Comparison of ENCODE assay signal across 25 mouse cellular contexts in genomic region chr2:26423086-26423485, GRCm38 (mm10). TPM values are rescaled to one million over a fixed set of nuclear protein-coding genes. Genes with fewer than 3 reads are reported as not detected.
A peak's percentile ranks its signal among the peaks of the same experiment; 100 is the strongest.
DNase-seq lines count a peak whose midpoint lies in the region; ATAC-seq and TF ChIP-seq lines count a peak whose summit lies in the region.
"Had no signal": no experiment of that assay in that cellular context is flagged by ENCODE, and none has a peak within 500 bp of the region (broad histone marks: within the 10 kb centered on the region; RNA-seq: fewer than 3 reads in every experiment).

No protein-coding gene starts in this region.

- peak overlapping the region; percentile 15; the same call in 1 of the 2 replicates for H3K27ac ChIP-seq in kidney, adult 2 months (ENCODE audit: insufficient read depth, low read depth, low read length)
- no peak overlapping the region for H3K27ac ChIP-seq in kidney, embryonic 15.5 days
- no peak overlapping the region for H3K27ac ChIP-seq in intestine, embryonic 16.5 days (ENCODE audit: low read length)
- no peak overlapping the region for H3K27ac ChIP-seq in left cerebral cortex, adult 2 months
- H3K27ac ChIP-seq: embryonic facial prominence, embryonic 10.5 days; hindbrain, postnatal 0 days; layer of hippocampus, adult 2 months; limb, embryonic 13.5 days; liver, embryonic 14.5 days; lung, embryonic 15.5 days had no signal

- no peak for TF ChIP-seq POLR2A in kidney, adult 2 months (IDR thresholded peaks at IDR 0.05; ENCODE audit: low read depth, low read length)

- no peak overlapping the region for H3K9ac ChIP-seq in kidney, embryonic 15.5 days
- H3K9ac ChIP-seq in intestine, embryonic 16.5 days (ENCODE audit: low read depth, low read length), result no peak overlapping the region
- H3K9ac ChIP-seq: heart, embryonic 12.5 days; limb, embryonic 13.5 days; liver, embryonic 14.5 days; lung, embryonic 15.5 days had no signal

- H3K27me3 ChIP-seq in kidney, adult 2 months (replicated peaks; ENCODE audit: control insufficient read depth, insufficient read depth, low read length), result no peaks in the 10 kb centered on the region
- H3K27me3 ChIP-seq in kidney, embryonic 15.5 days, result no peaks in the 10 kb centered on the region
- H3K27me3 ChIP-seq in intestine, embryonic 16.5 days (replicated peaks; ENCODE audit: control insufficient read depth, insufficient read depth, low read length), result no peaks in the 10 kb centered on the region
- H3K27me3 ChIP-seq: heart, embryonic 12.5 days; limb, embryonic 13.5 days; lung, embryonic 15.5 days; Patski had no signal

- WGBS in kidney, adult 2 months, result 63% methylated on average over 1 of the region's 1 CpGs
- WGBS in kidney, embryonic 15.5 days, result 88% methylated on average over 1 of the region's 1 CpGs
- WGBS in intestine, embryonic 16.5 days, result 84% methylated on average over 1 of the region's 1 CpGs

- H3K4me1 ChIP-seq in kidney, adult 2 months (ENCODE audit: control insufficient read depth, insufficient read depth, low read length), result peaks cover 4% of the 10 kb centered on the region; the same call in 1 of the 2 replicates
- no peaks in the 10 kb centered on the region for H3K4me1 ChIP-seq in kidney, embryonic 15.5 days
- H3K4me1 ChIP-seq in intestine, embryonic 16.5 days (ENCODE audit: control insufficient read depth, insufficient read depth, low read length), result 0 out of 2 replicates have a peak, but pooled peaks cover 3% of the 10 kb centered on the region
- H3K4me1 ChIP-seq: embryonic facial prominence, embryonic 10.5 days; limb, embryonic 13.5 days; lung, embryonic 15.5 days had no signal

- H3K36me3 ChIP-seq in kidney, adult 2 months (ENCODE audit: control insufficient read depth, insufficient read depth, low read length), result peaks cover 11% of the 10 kb centered on the region
- H3K36me3 ChIP-seq in kidney, embryonic 15.5 days, result peaks cover 97% of the 10 kb centered on the region
- peaks cover 25% of the 10 kb centered on the region for H3K36me3 ChIP-seq in intestine, embryonic 16.5 days (ENCODE audit: control insufficient read depth, insufficient read depth, low read length)

- no peak for TF ChIP-seq CTCF in kidney, adult 2 months (conservative IDR thresholded peaks at IDR 0.05; ENCODE audit: insufficient read depth, insufficient read length, low read depth, low read length)
- TF ChIP-seq CTCF in left cerebral cortex, adult 2 months (IDR thresholded peaks at IDR 0.05), result no peak

- H3K9me3 ChIP-seq in kidney, embryonic 15.5 days (replicated peaks), result no peaks in the 10 kb centered on the region
- no peaks in the 10 kb centered on the region for H3K9me3 ChIP-seq in intestine, embryonic 16.5 days (ENCODE audit: control insufficient read depth, low read length)
- H3K9me3 ChIP-seq: embryonic facial prominence, embryonic 10.5 days; heart, embryonic 12.5 days; limb, embryonic 13.5 days; lung, embryonic 15.5 days had no signal

- H3K4me2 ChIP-seq in kidney, embryonic 15.5 days, result no peak overlapping the region
- H3K4me2 ChIP-seq in intestine, embryonic 16.5 days (ENCODE audit: low read depth, low read length), result no peak overlapping the region
- H3K4me2 ChIP-seq: heart, embryonic 12.5 days; limb, embryonic 13.5 days; lung, embryonic 15.5 days; midbrain, embryonic 11.5 days had no signal

- no peak for ATAC-seq in kidney, embryonic 15.5 days (replicated peaks; ENCODE audit: low FRiP score)
- ATAC-seq in intestine, embryonic 16.5 days, result peak; percentile 67
- ATAC-seq: forebrain, embryonic 16.5 days; hindbrain, postnatal 0 days; Patski had no signal

- DNase-seq in kidney, adult 2 months, result peak; percentile 86
- peak; percentile 78 for DNase-seq in MN1 (ENCODE audit: low spot score)
- peak; percentile 50 to 80 for DNase-seq in kidney, postnatal 25 days
- no peak for DNase-seq in right cerebral cortex, adult 18-20 months
- no peak for DNase-seq in left cerebral cortex, adult 2 months (ENCODE audit: extremely low spot score in 1 of 2, low spot score in 2 of 2)
- DNase-seq: adrenal gland, postnatal 36 days; cerebellum, adult 9-10 months; gastrocnemius, postnatal 14 days; heart, postnatal 10 days; layer of hippocampus, postnatal 36 days; right cerebral cortex, postnatal 14 days; spleen, adult 18-20 months; thymus, postnatal 14 days had no signal

- no peak overlapping the region for H3K4me3 ChIP-seq in kidney, adult 2 months (ENCODE audit: insufficient read depth, low read depth, low read length)
- H3K4me3 ChIP-seq in kidney, embryonic 15.5 days (replicated peaks), result no peak overlapping the region
- H3K4me3 ChIP-seq in intestine, embryonic 16.5 days (ENCODE audit: low read length), result no peak overlapping the region
- no peak overlapping the region for H3K4me3 ChIP-seq in left cerebral cortex, adult 2 months
- H3K4me3 ChIP-seq: embryonic facial prominence, embryonic 10.5 days; heart, embryonic 12.5 days; layer of hippocampus, adult 2 months; limb, embryonic 13.5 days; lung, embryonic 15.5 days had no signal

- intact Hi-C loops in left cerebral cortex, adult 2 months (cut with DNase I), result no loop called here

RNA-seq across cellular contexts. Expression of gene Inpp5e, which starts 14.1 kb away (rescaled TPM):
- 28.2 and 37.5 TPM in 2 replicates for polyA plus RNA-seq in kidney, adult 2 months (2012; rRNA removed)
- polyA plus RNA-seq in kidney, embryonic 15.5 days (2015; fragmentation: Nextera tagmentation; extraction: Ambion mirVana), result 22.4 and 25.8 TPM in 2 replicates
- polyA plus RNA-seq in intestine, embryonic 16.5 days (2015; fragmentation: Nextera tagmentation; extraction: Ambion mirVana), result 14.8 and 15.9 TPM in 2 replicates
- 10 to 100 TPM; 28.1 to 28.2 TPM for total RNA-seq in left cerebral cortex, adult 2 months (2021)

RNA-seq across cellular contexts. Expression of gene Sec16a, which starts 21.9 kb away (rescaled TPM):
- 71.1 and 87.5 TPM in 2 replicates for polyA plus RNA-seq in kidney, adult 2 months (2012; rRNA removed)
- polyA plus RNA-seq in kidney, embryonic 15.5 days (2015; fragmentation: Nextera tagmentation; extraction: Ambion mirVana), result 25.3 and 26.0 TPM in 2 replicates
- 19.1 and 20.4 TPM in 2 replicates for polyA plus RNA-seq in intestine, embryonic 16.5 days (2015; fragmentation: Nextera tagmentation; extraction: Ambion mirVana)
- total RNA-seq in left cerebral cortex, adult 2 months (2021), result 10 to 100 TPM; 50.6 to 50.9 TPM

RNA-seq across cellular contexts. Expression of gene Pmpca, which starts 33.9 kb away (rescaled TPM):
- polyA plus RNA-seq in kidney, adult 2 months (2012; rRNA removed), result 50.6 and 54.0 TPM in 2 replicates
- polyA plus RNA-seq in kidney, embryonic 15.5 days (2015; fragmentation: Nextera tagmentation; extraction: Ambion mirVana), result 113 TPM in 2 replicates
- polyA plus RNA-seq in intestine, embryonic 16.5 days (2015; fragmentation: Nextera tagmentation; extraction: Ambion mirVana), result 102 and 105 TPM in 2 replicates
- total RNA-seq in left cerebral cortex, adult 2 months (2021), result 10 to 100 TPM; 93.6 to 94.4 TPM

RNA-seq across cellular contexts. Expression of gene Entr1, which starts 34.0 kb away (rescaled TPM):
- polyA plus RNA-seq in kidney, adult 2 months (2012; rRNA removed), result 102 and 110 TPM in 2 replicates
- 110 and 115 TPM in 2 replicates for polyA plus RNA-seq in kidney, embryonic 15.5 days (2015; fragmentation: Nextera tagmentation; extraction: Ambion mirVana)
- polyA plus RNA-seq in intestine, embryonic 16.5 days (2015; fragmentation: Nextera tagmentation; extraction: Ambion mirVana), result 80.4 and 88.4 TPM in 2 replicates
- total RNA-seq in left cerebral cortex, adult 2 months (2021), result 100 to 1,000 TPM; 152 to 164 TPM

RNA-seq across cellular contexts. Expression of gene Snapc4, which starts 42.6 kb away (rescaled TPM):
- 21.9 and 25.2 TPM in 2 replicates for polyA plus RNA-seq in kidney, adult 2 months (2012; rRNA removed)
- polyA plus RNA-seq in kidney, embryonic 15.5 days (2015; fragmentation: Nextera tagmentation; extraction: Ambion mirVana), result 27.9 and 31.3 TPM in 2 replicates
- 19.1 and 20.8 TPM in 2 replicates for polyA plus RNA-seq in intestine, embryonic 16.5 days (2015; fragmentation: Nextera tagmentation; extraction: Ambion mirVana)
- 10 to 100 TPM; 74.2 to 78.2 TPM for total RNA-seq in left cerebral cortex, adult 2 months (2021)

Comparison
In these comparisons a context has a peak if more than half of its experiments do, and no peak if none do; other contexts are left out.
1. DNase-seq: peak in kidney, adult 2 months (single experiment), MN1 (single experiment) and kidney, postnatal 25 days (2 of 2); none in right cerebral cortex, adult 18-20 months (single experiment) and left cerebral cortex, adult 2 months (0 of 2).